Mouse (Mus musculus): ENCODE results near the gene Abhd17c. TPM values are rescaled to one million over a fixed set of nuclear protein-coding genes. Genes with fewer than 3 reads are reported as not detected.
A peak's percentile ranks its signal among the peaks of the same experiment; 100 is the strongest.

Gene Abhd17c
- polyA plus RNA-seq, 1 experiment from 2014 or later, result 63.0 TPM

DNA sequence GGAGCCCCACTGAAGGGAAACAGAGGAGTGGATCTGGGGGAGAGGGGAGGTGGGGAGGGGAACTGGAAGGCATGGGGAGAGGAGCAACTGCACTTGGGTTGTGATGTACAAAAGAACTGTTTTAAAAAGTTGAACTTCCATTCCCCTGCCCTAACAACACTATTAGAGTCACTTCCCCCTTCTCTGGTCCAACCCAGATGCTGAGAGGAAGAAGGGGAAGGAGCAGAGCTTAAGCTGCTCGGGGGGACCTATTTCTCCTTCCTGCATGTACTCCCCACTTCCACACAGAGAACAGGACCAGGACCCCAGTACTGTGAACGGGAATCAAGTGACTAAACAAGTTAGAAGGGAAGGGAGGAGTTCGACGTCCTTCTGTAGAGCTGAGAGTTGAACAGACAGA lies 11.9 kb upstream of the Abhd17c start:
- H3K27ac ChIP-seq, result no peak overlapping the region
- H3K4me3 ChIP-seq (replicated peaks; ENCODE audit: low read length), result no peak overlapping the region
- H3K9ac ChIP-seq, result no peak overlapping the region
- H3K27me3 ChIP-seq (ENCODE audit: control insufficient read depth, insufficient read depth, low read length), result no peaks in the 10 kb centered on the region
- 83% methylated on average over 4 of the region's 4 CpGs for WGBS
- H3K9me3 ChIP-seq (ENCODE audit: control insufficient read depth, low read length), result no peaks in the 10 kb centered on the region
- no peak overlapping the region for H3K4me2 ChIP-seq (replicated peaks)
- H3K4me1 ChIP-seq (replicated peaks; ENCODE audit: control insufficient read depth, insufficient read depth, low read length), result no peaks in the 10 kb centered on the region
- H3K36me3 ChIP-seq (replicated peaks; ENCODE audit: control insufficient read depth, insufficient read depth), result no peaks in the 10 kb centered on the region
- ATAC-seq (ENCODE audit: low FRiP score), result no peak
- no peak for DNase-seq (ENCODE audit: low spot score)

DNA sequence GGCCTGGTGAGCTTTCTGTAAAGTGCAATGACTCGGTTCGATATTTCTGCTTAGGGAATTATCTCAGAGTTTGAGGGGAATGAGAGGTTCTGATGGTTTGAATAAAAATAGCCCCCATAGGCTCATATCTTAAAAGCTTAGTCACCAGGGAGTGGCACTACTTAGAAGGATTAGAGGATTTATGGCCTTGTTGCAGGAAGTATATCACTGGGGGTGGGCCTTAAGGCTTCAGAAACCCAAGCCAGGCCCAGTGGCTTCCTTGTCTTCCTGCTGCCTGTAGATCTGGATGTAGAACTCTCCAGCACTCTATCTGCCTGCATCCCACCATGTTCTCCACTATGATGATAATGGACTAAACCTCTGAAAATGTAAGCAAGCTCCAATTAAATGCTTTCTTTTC lies 7.7 kb upstream of the Abhd17c start:
- Histone ChIP-seq H3K27me3 (ENCODE audit: control insufficient read depth, insufficient read depth, low read length) (no peaks in the 10 kb centered on the region), H3K36me3 (replicated peaks; ENCODE audit: control insufficient read depth, insufficient read depth) (no peaks in the 10 kb centered on the region), H3K4me1 (replicated peaks; ENCODE audit: control insufficient read depth, insufficient read depth, low read length) (no peaks in the 10 kb centered on the region), H3K4me2 (replicated peaks) (no peak overlapping the region), H3K9ac (no peak overlapping the region), H3K27ac (no peak overlapping the region), H3K9me3 (ENCODE audit: control insufficient read depth, low read length) (no peaks in the 10 kb centered on the region), H3K4me3 (replicated peaks; ENCODE audit: low read length) (no peak overlapping the region)
- no peak for ATAC-seq (ENCODE audit: low FRiP score)
- no peak for DNase-seq (ENCODE audit: low spot score)
- 87% methylated on average over 2 of the region's 2 CpGs for WGBS

DNA sequence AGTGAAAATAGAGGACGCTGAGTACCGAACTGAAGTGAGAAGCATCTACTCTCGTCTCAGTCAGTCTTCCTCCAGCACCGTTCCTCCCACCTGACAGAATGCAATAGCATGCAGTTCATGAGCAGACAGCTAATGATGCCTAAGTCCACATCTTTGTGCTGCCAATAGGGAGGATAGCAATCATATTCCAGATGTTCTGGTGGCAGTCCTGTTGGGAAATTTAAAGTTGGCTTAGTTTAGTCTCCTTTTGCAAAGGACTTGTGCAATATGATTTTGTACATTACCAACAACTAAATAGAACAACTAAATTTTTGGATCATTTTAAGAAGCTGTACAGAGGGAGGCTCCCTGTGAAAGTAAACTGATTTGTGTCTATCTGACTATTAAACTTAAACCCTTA lies 2.1 kb upstream of the Abhd17c start:
- ATAC-seq (ENCODE audit: low FRiP score) (no peak), DNase-seq (ENCODE audit: low spot score) (no peak)
- Histone ChIP-seq H3K9ac (no peak overlapping the region), H3K4me2 (replicated peaks) (no peak overlapping the region), H3K4me1 (replicated peaks; ENCODE audit: control insufficient read depth, insufficient read depth, low read length) (peaks cover 19% of the 10 kb centered on the region), H3K9me3 (ENCODE audit: control insufficient read depth, low read length) (no peaks in the 10 kb centered on the region), H3K27ac (no peak overlapping the region), H3K36me3 (replicated peaks; ENCODE audit: control insufficient read depth, insufficient read depth) (no peaks in the 10 kb centered on the region), H3K27me3 (ENCODE audit: control insufficient read depth, insufficient read depth, low read length) (no peaks in the 10 kb centered on the region), H3K4me3 (replicated peaks; ENCODE audit: low read length) (no peak overlapping the region)
- WGBS, result 92% methylated on average over 4 of the region's 4 CpGs

DNA sequence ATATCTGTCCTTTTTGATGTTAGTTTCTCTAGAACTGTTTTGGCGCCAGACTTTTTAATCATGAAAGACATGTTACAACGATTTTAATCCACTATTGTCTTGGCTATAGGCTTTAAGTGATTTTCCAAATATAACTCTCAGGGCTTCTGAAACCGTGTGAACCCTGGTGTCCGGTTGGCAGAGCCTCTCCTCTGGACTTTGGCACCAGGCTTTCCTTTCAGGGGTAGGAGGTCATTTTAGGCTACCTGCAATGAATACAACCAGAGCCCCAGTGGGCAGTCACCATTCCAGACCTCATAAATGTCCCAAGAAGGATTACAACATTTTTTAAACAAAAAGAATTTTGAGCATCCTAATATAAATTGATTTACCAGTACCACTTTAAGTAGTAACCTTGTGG lies 1.1 kb upstream of the Abhd17c start:
- ATAC-seq (ENCODE audit: low FRiP score) (no peak), DNase-seq (ENCODE audit: low spot score) (no peak)
- H3K4me3 ChIP-seq (replicated peaks; ENCODE audit: low read length), result no peak overlapping the region
- H3K27me3 ChIP-seq (ENCODE audit: control insufficient read depth, insufficient read depth, low read length), result no peaks in the 10 kb centered on the region
- H3K4me2 ChIP-seq (replicated peaks), result peak overlapping the region; percentile 82
- no peak overlapping the region for H3K9ac ChIP-seq
- H3K9me3 ChIP-seq (ENCODE audit: control insufficient read depth, low read length), result no peaks in the 10 kb centered on the region
- peaks cover 29% of the 10 kb centered on the region for H3K4me1 ChIP-seq (replicated peaks; ENCODE audit: control insufficient read depth, insufficient read depth, low read length)
- 80% methylated on average over 4 of the region's 4 CpGs for WGBS
- no peaks in the 10 kb centered on the region for H3K36me3 ChIP-seq (replicated peaks; ENCODE audit: control insufficient read depth, insufficient read depth)
- no peak overlapping the region for H3K27ac ChIP-seq

DNA sequence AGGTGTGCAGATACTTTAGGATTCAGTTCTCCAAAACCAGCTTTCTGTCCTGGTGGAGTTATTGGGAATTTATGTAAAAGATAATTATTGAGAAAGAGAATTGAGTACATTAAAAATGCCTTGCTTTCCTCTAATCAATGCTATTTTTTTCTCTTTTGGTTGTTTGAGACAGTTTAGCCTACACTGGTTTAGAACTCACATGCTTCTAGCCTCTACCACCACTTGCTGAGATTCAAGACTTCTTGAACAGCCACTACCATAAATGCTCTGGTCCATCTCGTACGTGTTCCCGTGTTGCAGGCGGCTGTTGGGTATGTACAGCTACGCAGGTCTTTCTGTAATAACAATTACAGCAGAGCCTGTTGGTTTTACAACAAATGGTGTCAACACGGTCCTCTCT lies 681 bp upstream of the Abhd17c start:
- 62% methylated on average over 6 of the region's 6 CpGs for WGBS
- H3K4me2 ChIP-seq (replicated peaks), result peak overlapping the region; percentile 82
- H3K27ac ChIP-seq, result 0 out of 2 replicates have a peak overlapping the region, but pooled peaks have one; percentile 96
- no peaks in the 10 kb centered on the region for H3K9me3 ChIP-seq (ENCODE audit: control insufficient read depth, low read length)
- H3K9ac ChIP-seq, result peak overlapping the region; percentile 94; the same call in 1 of the 2 replicates
- peaks cover 33% of the 10 kb centered on the region for H3K4me1 ChIP-seq (replicated peaks; ENCODE audit: control insufficient read depth, insufficient read depth, low read length)
- peak overlapping the region; percentile 96 for H3K4me3 ChIP-seq (replicated peaks; ENCODE audit: low read length)
- no peaks in the 10 kb centered on the region for H3K27me3 ChIP-seq (ENCODE audit: control insufficient read depth, insufficient read depth, low read length)
- DNase-seq (ENCODE audit: low spot score), result no peak
- peak; percentile 11 for ATAC-seq (ENCODE audit: low FRiP score)
- H3K36me3 ChIP-seq (replicated peaks; ENCODE audit: control insufficient read depth, insufficient read depth), result no peaks in the 10 kb centered on the region

DNA sequence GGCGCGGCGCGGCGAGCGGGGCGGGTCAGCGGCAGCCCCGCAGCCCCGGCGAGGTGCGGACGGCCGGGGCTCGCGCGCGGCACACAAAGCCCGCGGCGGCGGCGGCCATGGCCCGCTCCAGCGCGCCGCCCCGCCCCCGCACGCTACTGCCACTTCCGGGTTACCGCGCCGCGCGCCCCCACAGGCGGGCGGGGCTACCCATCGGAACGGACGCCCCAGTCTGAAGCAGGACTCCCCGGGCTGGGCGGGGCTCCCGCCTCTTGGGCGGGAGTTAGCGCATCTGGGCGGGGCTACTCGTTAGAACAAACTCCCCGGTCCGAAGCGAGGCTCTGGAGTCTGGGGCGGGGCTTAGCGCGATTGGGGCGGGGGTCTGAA lies 254 bp upstream of the Abhd17c start:
- Histone ChIP-seq H3K27ac (peak overlapping the region; percentile 96), H3K4me1 (replicated peaks; ENCODE audit: control insufficient read depth, insufficient read depth, low read length) (peaks cover 37% of the 10 kb centered on the region), H3K9ac (peak overlapping the region; percentile 94), H3K27me3 (ENCODE audit: control insufficient read depth, insufficient read depth, low read length) (no peaks in the 10 kb centered on the region), H3K36me3 (replicated peaks; ENCODE audit: control insufficient read depth, insufficient read depth) (no peaks in the 10 kb centered on the region), H3K9me3 (ENCODE audit: control insufficient read depth, low read length) (no peaks in the 10 kb centered on the region), H3K4me2 (replicated peaks) (peak overlapping the region; percentile 82), H3K4me3 (replicated peaks; ENCODE audit: low read length) (peak overlapping the region; percentile 96)
- under 1% methylated on average over 52 of the region's 55 CpGs for WGBS
- DNase-seq (ENCODE audit: low spot score) (peak; percentile 93), ATAC-seq (ENCODE audit: low FRiP score) (peak; percentile 96)

DNA sequence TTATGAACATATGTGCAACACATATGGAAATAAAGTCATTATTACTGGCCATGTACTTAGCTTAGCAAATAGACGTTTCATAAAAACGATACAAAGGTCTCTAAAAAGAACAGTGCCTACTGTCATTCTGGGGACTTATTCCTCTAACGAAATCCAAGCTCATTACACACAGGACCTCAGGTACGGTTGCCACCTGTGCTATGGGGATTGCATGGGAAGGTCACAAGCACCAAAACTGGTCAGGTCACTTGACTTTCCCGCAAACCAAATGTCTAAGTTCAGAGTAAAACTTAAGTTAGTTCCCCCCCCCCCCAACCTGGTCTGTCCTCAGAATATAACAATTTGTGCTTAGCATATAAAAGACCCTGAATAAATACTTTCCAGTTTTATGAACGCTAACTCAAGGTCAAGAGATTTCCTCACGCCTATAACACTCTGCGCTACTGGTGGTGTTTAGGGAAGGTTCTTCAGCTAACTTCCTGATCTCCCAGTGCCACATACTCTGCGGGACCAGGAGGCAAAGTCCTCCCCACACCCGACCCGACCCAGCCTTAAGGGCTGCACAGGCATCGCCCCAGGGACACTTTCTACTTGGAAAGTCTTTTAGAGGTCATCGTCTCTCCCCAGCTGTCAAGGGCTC lies 1.2 kb downstream of the Abhd17c start:
- peak overlapping the region; percentile 94 for H3K9ac ChIP-seq
- peak overlapping the region; percentile 82 for H3K4me2 ChIP-seq (replicated peaks)
- peaks cover 49% of the 10 kb centered on the region for H3K4me1 ChIP-seq (replicated peaks; ENCODE audit: control insufficient read depth, insufficient read depth, low read length)
- H3K4me3 ChIP-seq (replicated peaks; ENCODE audit: low read length), result peak overlapping the region; percentile 96
- no peaks in the 10 kb centered on the region for H3K27me3 ChIP-seq (ENCODE audit: control insufficient read depth, insufficient read depth, low read length)
- peak overlapping the region; percentile 96; the same call in 1 of the 2 replicates for H3K27ac ChIP-seq
- 11% methylated on average over 13 of the region's 13 CpGs for WGBS
- H3K36me3 ChIP-seq (replicated peaks; ENCODE audit: control insufficient read depth, insufficient read depth), result no peaks in the 10 kb centered on the region
- DNase-seq (ENCODE audit: low spot score) (no peak), ATAC-seq (ENCODE audit: low FRiP score) (no peak)
- no peaks in the 10 kb centered on the region for H3K9me3 ChIP-seq (ENCODE audit: control insufficient read depth, low read length)

DNA sequence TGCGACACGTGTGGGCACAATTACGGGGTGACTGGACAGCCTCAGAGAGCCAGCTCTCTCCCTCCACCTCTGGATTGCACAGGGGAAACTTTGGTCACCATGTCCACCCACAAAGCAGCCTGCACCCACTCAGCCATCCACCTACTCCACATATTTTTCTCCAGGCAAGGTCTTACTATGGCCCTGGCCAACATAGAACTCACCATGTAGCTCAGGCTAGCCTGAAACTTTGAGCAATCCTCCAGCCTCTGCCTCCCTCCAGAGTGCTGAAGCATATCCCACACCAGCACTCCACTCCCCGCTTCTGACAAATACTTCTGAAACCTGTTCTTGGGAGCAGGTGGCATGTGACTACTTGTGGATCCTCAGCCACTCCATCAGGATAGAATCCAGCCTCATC lies 1.9 kb downstream of the Abhd17c start:
- Histone ChIP-seq H3K27me3 (ENCODE audit: control insufficient read depth, insufficient read depth, low read length) (no peaks in the 10 kb centered on the region), H3K27ac (no peak overlapping the region), H3K9me3 (ENCODE audit: control insufficient read depth, low read length) (no peaks in the 10 kb centered on the region), H3K36me3 (replicated peaks; ENCODE audit: control insufficient read depth, insufficient read depth) (no peaks in the 10 kb centered on the region), H3K4me2 (replicated peaks) (peak overlapping the region; percentile 82), H3K4me1 (replicated peaks; ENCODE audit: control insufficient read depth, insufficient read depth, low read length) (peaks cover 51% of the 10 kb centered on the region), H3K9ac (peak overlapping the region; percentile 94), H3K4me3 (replicated peaks; ENCODE audit: low read length) (peak overlapping the region; percentile 96)
- ATAC-seq (ENCODE audit: low FRiP score) (no peak), DNase-seq (ENCODE audit: low spot score) (no peak)
- WGBS, result 71% methylated on average over 4 of the region's 4 CpGs

DNA sequence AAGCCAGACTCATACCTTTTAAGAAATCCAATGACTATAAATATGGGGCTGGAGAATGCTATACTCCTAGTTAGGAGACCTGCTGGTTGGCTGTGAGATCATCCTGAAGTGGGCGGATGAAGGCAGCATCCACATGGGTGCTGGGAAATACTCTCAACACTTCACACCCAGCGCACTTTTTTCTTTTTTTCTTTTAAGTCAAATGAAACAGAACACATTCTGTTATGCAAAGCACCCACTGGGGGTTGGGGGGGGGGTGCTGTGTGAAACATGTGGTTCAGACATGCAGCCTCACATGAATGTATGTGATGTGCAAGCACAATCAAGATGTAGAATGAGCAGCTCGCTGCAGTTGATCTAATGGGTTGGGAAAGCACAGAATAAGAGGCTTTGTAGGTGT lies 2.8 kb downstream of the Abhd17c start:
- no peaks in the 10 kb centered on the region for H3K36me3 ChIP-seq (replicated peaks; ENCODE audit: control insufficient read depth, insufficient read depth)
- no peaks in the 10 kb centered on the region for H3K9me3 ChIP-seq (ENCODE audit: control insufficient read depth, low read length)
- no peak overlapping the region for H3K9ac ChIP-seq
- ATAC-seq (ENCODE audit: low FRiP score) (no peak), DNase-seq (ENCODE audit: low spot score) (no peak)
- no peaks in the 10 kb centered on the region for H3K27me3 ChIP-seq (ENCODE audit: control insufficient read depth, insufficient read depth, low read length)
- H3K4me1 ChIP-seq (replicated peaks; ENCODE audit: control insufficient read depth, insufficient read depth, low read length), result peaks cover 51% of the 10 kb centered on the region
- H3K4me2 ChIP-seq (replicated peaks), result peak overlapping the region; percentile 82
- no peak overlapping the region for H3K27ac ChIP-seq
- 84% methylated on average over 3 of the region's 3 CpGs for WGBS
- H3K4me3 ChIP-seq (replicated peaks; ENCODE audit: low read length), result no peak overlapping the region; the same call in 1 of the 2 replicates

DNA sequence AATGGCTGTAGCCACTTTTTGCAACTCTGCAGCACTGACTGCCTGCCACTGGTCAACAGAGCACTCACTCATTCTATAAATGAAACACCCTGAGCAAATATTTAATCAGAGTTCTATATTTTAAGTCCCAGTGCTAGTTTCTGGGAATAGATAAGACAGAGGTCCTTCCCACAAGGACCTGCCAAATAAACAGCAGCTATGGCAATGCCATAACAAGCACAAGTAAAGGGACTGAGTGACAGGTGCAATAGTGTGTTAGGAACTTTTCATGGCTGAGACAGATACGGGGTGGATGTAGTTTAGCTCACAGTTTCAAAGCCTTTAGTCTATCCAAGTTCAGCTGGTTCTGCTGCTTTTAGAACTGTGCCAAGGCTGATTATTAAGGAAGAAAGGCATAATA lies 3.9 kb downstream of the Abhd17c start:
- DNase-seq (ENCODE audit: low spot score) (no peak), ATAC-seq (ENCODE audit: low FRiP score) (no peak)
- Histone ChIP-seq H3K4me2 (replicated peaks) (no peak overlapping the region), H3K27me3 (ENCODE audit: control insufficient read depth, insufficient read depth, low read length) (no peaks in the 10 kb centered on the region), H3K27ac (no peak overlapping the region), H3K9me3 (ENCODE audit: control insufficient read depth, low read length) (no peaks in the 10 kb centered on the region), H3K36me3 (replicated peaks; ENCODE audit: control insufficient read depth, insufficient read depth) (no peaks in the 10 kb centered on the region), H3K4me1 (replicated peaks; ENCODE audit: control insufficient read depth, insufficient read depth, low read length) (peaks cover 51% of the 10 kb centered on the region), H3K9ac (no peak overlapping the region), H3K4me3 (replicated peaks; ENCODE audit: low read length) (no peak overlapping the region)
- WGBS, result 84% methylated on average over 1 of the region's 1 CpGs
